Mouse (Mus musculus): ENCODE results near the gene Rfc5. TPM values are rescaled to one million over a fixed set of nuclear protein-coding genes. Genes with fewer than 3 reads are reported as not detected.

The Rfc5 gene
- polyA plus RNA-seq, 1 experiment from 2014 or later, result 64.7 TPM

DNA sequence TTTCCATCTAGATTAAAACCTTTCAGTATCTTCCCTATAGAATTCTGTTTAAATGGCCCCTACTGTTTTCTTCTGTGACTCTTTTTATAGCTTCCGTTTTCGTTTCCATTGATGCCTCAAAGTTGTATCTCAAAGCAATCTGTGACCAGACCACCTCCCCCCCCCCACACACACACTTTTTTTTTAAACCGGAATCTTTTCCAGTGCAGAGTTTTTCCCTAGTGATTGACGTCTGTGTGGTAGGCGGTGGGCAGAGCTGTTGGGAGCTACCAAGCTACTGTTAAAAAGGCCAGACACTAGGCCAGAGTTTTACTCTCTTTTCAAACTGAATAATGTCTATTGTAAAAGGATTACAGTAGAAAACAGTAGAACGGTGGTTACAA is 30.6 kb downstream of the Rfc5 start:
- ATAC-seq (ENCODE audit: insufficient number of reproducible peaks, low FRiP score, low TSS enrichment, low read depth), result no peak

DNA sequence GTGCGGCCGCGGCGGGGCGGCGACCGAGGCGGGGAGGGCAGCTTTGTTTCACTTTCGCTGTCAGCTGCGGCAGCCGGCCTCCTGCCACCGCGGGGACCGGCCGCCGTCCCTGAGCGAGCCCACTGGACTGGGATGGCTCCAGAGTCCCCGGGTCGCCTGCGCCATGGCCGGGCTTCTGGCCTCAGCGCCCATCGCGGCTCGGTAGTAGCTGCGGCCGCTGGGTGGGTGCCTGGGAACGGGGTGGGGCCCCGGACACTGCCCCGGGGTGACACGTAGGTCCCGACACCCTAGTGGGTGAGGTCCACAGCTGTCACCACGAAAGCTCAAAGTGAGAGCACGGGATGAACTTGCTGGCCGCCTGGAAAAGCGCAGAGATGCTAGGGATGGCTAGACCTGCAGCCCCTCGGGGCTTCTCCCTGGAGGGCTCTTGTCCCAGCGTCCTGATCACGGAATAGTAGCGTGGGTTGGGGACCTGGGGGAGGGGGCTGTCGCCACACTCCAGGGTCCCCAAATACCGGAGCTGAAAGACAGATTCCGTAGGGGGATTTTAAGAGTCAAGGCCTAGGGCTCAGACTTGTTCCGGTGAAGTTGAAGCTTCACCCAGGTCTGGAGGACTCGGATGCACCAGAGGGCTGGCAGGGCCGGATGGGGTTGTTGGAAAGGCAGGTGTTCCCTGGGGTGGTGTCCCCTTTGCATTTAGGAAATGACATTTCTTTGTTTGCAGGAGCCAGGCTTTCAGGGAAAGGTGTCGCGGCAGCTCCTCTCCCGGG is 31.2 kb downstream of the Rfc5 start:
- Histone ChIP-seq H3K27me3 (no peaks in the 10 kb centered on the region), H3K4me1 (peaks cover 37% of the 10 kb centered on the region), H3K27ac (peak overlapping the region; percentile 90), H3K4me3 (peak overlapping the region; percentile 95), H3K9ac (peak overlapping the region; percentile 87), H3K36me3 (no peaks in the 10 kb centered on the region; the same call in 1 of the 2 replicates), H3K4me2 (peak overlapping the region; percentile 90), H3K9me3 (no peaks in the 10 kb centered on the region)
- WGBS, result 1% methylated on average over 47 of the region's 49 CpGs
- ATAC-seq (ENCODE audit: insufficient number of reproducible peaks, low FRiP score, low TSS enrichment, low read depth), result peak; percentile 53; the same call in 1 of the 2 replicates

More for the DNA sequence above, 30.6 kb downstream of the Rfc5 start:
- Histone ChIP-seq H3K27ac (peak overlapping the region; percentile 90), H3K4me1 (peaks cover 42% of the 10 kb centered on the region), H3K4me2 (peak overlapping the region; percentile 90), H3K9me3 (no peaks in the 10 kb centered on the region), H3K27me3 (no peaks in the 10 kb centered on the region), H3K36me3 (peaks cover 1% of the 10 kb centered on the region; the same call in 1 of the 2 replicates), H3K9ac (peak overlapping the region; percentile 87; the same call in 1 of the 2 replicates), H3K4me3 (peak overlapping the region; percentile 95)
- WGBS, result 10% methylated on average over 6 of the region's 6 CpGs

GRCm38 (mm10) chr5:117357129-117357477 is 31.7 kb downstream of the Rfc5 start, which contains the start of gene Wsb2:
TSS of gene Wsb2 (plus strand) at chr5:117357304.
- peak; percentile 40 for ATAC-seq (ENCODE audit: insufficient number of reproducible peaks, low FRiP score, low TSS enrichment, low read depth)
- H3K4me2 ChIP-seq, result peak within 1 kb of the TSS; percentile 90
- no peaks in the 10 kb centered on the region; the same call in 1 of the 2 replicates for H3K36me3 ChIP-seq
- 2% methylated on average over 18 of the region's 54 CpGs for WGBS
- peak within 1 kb of the TSS; percentile 87 for H3K9ac ChIP-seq
- no peaks in the 10 kb centered on the region for H3K27me3 ChIP-seq
- peak within 1 kb of the TSS; percentile 95 for H3K4me3 ChIP-seq
- H3K4me1 ChIP-seq, result peaks cover 37% of the 10 kb centered on the region
- no peaks in the 10 kb centered on the region for H3K9me3 ChIP-seq
- H3K27ac ChIP-seq, result peak within 1 kb of the TSS; percentile 90

DNA sequence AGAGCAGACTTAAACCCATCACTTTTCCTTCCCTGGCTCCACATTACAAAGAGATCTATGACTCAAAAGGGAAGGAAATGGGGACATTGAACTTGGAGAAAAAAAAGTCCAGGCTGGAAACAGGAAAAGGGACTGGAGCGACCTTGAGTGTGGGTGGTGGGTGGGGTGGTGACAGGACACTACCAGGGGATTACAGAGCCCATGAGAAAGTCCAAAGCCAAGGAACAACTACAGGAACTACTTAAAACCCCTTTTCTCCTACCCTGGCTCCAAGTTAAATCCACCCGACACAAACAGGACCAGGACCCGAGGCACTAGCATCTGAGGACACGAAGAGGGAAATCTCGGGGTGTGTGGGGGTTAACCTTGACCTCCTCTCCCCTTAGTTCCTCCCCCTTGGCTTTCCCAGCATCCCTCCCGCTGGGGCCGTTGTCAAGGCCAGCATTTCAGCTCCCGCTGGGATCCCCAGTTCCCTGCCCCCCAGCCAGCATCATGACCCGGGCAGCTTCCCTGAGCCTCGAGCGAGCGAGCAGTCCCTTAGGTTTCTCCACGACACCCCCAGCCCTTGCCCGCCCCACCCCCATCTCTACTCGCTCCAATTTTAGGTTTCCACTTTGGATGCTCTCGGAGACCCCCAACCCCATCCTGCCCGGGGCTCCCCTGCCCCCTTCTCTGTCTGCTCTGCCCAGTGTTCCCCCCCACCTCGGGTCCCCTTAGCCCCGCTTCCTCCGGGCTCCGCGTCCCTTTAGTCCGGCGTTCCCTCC is 32.3 kb downstream of the Rfc5 start:
- Histone ChIP-seq H3K27me3 (no peaks in the 10 kb centered on the region), H3K9me3 (no peaks in the 10 kb centered on the region), H3K4me1 (peaks cover 37% of the 10 kb centered on the region), H3K36me3 (no peaks in the 10 kb centered on the region; the same call in 1 of the 2 replicates), H3K27ac (peak overlapping the region; percentile 90), H3K4me3 (peak overlapping the region; percentile 95), H3K4me2 (peak overlapping the region; percentile 90), H3K9ac (peak overlapping the region; percentile 87)
- ATAC-seq (ENCODE audit: insufficient number of reproducible peaks, low FRiP score, low TSS enrichment, low read depth), result peak; percentile 20
- WGBS, result 0% methylated on average over 19 of the region's 24 CpGs

GRCm38 (mm10) chr5:117355648-117356303 is 33.1 kb downstream of the Rfc5 start:
- H3K4me3 ChIP-seq, result peak overlapping the region; percentile 95; the same call in 1 of the 2 replicates
- ATAC-seq (ENCODE audit: insufficient number of reproducible peaks, low FRiP score, low TSS enrichment, low read depth), result no peak
- H3K36me3 ChIP-seq, result no peaks in the 10 kb centered on the region; the same call in 1 of the 2 replicates
- no peaks in the 10 kb centered on the region for H3K9me3 ChIP-seq
- H3K27me3 ChIP-seq, result no peaks in the 10 kb centered on the region
- peaks cover 31% of the 10 kb centered on the region for H3K4me1 ChIP-seq
- H3K27ac ChIP-seq, result peak overlapping the region; percentile 90; the same call in 1 of the 2 replicates
- H3K9ac ChIP-seq, result no peak overlapping the region
- peak overlapping the region; percentile 90; the same call in 1 of the 2 replicates for H3K4me2 ChIP-seq
- 43% methylated on average over 14 of the region's 14 CpGs for WGBS

DNA sequence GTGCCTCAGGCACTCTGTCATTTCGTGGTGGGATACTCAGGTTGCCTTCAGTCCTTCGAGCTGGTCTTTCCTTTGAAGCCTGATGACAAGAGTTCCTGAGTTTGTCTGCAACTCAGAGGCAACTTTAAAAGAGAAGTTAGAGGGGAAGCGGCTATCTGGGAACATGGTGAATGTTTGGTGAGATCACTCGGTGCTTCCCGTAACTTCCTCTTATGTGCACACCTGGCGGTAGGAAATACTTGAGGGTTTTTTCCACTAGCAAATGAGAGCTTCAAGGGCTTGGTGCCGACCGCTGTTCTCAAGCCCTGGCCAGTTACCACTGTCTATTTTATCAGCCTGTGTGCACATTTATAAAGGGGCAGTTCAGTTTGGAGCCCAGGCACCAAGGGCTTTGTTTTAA is 34.7 kb downstream of the Rfc5 start:
- 62% methylated on average over 8 of the region's 8 CpGs for WGBS

GRCm38 (mm10) chr5:117348279-117348678 is 40.6 kb downstream of the Rfc5 start:
- Histone ChIP-seq H3K4me1 (no peaks in the 10 kb centered on the region), H3K36me3 (peaks cover 6% of the 10 kb centered on the region), H3K4me3 (no peak overlapping the region), H3K27me3 (no peaks in the 10 kb centered on the region), H3K9ac (no peak overlapping the region), H3K4me2 (no peak overlapping the region), H3K27ac (no peak overlapping the region), H3K9me3 (no peaks in the 10 kb centered on the region)
- WGBS, result 37% methylated on average over 19 of the region's 19 CpGs
- no peak for ATAC-seq (ENCODE audit: insufficient number of reproducible peaks, low FRiP score, low TSS enrichment, low read depth)

More for the DNA sequence above, 34.7 kb downstream of the Rfc5 start:
- H3K27ac ChIP-seq, result no peak overlapping the region
- H3K4me3 ChIP-seq, result no peak overlapping the region
- no peak overlapping the region for H3K4me2 ChIP-seq
- H3K27me3 ChIP-seq, result no peaks in the 10 kb centered on the region
- H3K36me3 ChIP-seq, result no peaks in the 10 kb centered on the region; the same call in 1 of the 2 replicates
- no peak for ATAC-seq (ENCODE audit: insufficient number of reproducible peaks, low FRiP score, low TSS enrichment, low read depth)
- peaks cover 15% of the 10 kb centered on the region for H3K4me1 ChIP-seq
- H3K9me3 ChIP-seq, result no peaks in the 10 kb centered on the region
- H3K9ac ChIP-seq, result no peak overlapping the region

DNA sequence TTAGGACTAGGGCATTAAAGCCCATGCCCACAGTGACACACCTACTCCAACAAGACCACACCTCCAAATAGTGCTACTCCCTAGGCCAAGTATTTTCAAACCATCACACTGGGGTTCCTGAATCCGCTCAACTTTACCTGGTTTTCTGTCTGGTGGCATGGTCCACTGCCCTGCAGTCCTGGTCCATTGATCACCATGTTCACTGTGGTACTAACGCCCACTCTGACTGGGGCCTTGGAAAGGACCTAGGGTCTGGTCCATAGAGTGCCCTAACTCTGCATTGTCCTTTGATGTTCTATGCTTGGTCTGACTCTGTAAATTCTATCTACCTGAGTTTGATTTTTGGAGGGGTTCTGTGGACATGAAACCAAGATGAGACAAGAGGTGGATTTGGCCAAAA is 41.0 kb downstream of the Rfc5 start:
- 92% methylated on average over 2 of the region's 2 CpGs for WGBS
- Histone ChIP-seq H3K4me1 (no peaks in the 10 kb centered on the region), H3K36me3 (peaks cover 6% of the 10 kb centered on the region)

GRCm38 (mm10) chr5:117347011-117347410 is 41.8 kb downstream of the Rfc5 start:
- Histone ChIP-seq H3K27me3 (no peaks in the 10 kb centered on the region), H3K4me3 (no peak overlapping the region), H3K4me1 (no peaks in the 10 kb centered on the region), H3K4me2 (no peak overlapping the region), H3K9me3 (no peaks in the 10 kb centered on the region), H3K27ac (no peak overlapping the region), H3K36me3 (peaks cover 6% of the 10 kb centered on the region), H3K9ac (no peak overlapping the region)
- no peak for ATAC-seq (ENCODE audit: insufficient number of reproducible peaks, low FRiP score, low TSS enrichment, low read depth)
- WGBS, result 64% methylated on average over 5 of the region's 5 CpGs

More for the DNA sequence above, 41.0 kb downstream of the Rfc5 start:
- H3K27me3 ChIP-seq, result no peaks in the 10 kb centered on the region
- H3K9ac ChIP-seq, result no peak overlapping the region
- no peak overlapping the region for H3K27ac ChIP-seq
- H3K4me2 ChIP-seq, result no peak overlapping the region
- no peak for ATAC-seq (ENCODE audit: insufficient number of reproducible peaks, low FRiP score, low TSS enrichment, low read depth)
- no peak overlapping the region for H3K4me3 ChIP-seq
- H3K9me3 ChIP-seq, result no peaks in the 10 kb centered on the region

DNA sequence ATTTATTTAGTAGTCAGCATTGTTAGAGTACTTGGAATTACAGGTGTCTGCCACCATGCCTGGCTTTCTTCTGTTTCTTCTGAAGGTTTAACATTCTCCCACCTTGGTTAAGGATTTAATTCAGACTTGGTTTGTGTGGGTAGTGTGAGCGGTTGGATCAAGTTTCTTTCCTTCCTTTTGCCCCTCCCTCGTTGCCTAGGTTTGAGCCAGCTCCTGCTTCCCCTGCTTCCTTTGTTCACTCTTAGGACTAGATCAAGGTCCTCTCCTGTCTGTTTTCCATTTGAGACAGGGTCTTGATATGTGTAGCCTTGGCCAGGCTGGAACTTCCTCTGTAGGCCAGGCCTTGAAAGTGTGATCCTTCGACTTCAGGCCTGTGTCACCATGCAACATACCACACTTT is 42.6 kb downstream of the Rfc5 start:
- no peak for ATAC-seq (ENCODE audit: insufficient number of reproducible peaks, low FRiP score, low TSS enrichment, low read depth)
- H3K36me3 ChIP-seq, result peaks cover 6% of the 10 kb centered on the region
- H3K4me2 ChIP-seq, result no peak overlapping the region
- H3K27ac ChIP-seq, result no peak overlapping the region
- 50% methylated on average over 3 of the region's 3 CpGs for WGBS
- no peaks in the 10 kb centered on the region for H3K4me1 ChIP-seq
- no peaks in the 10 kb centered on the region for H3K27me3 ChIP-seq
- H3K4me3 ChIP-seq, result no peak overlapping the region
- H3K9ac ChIP-seq, result no peak overlapping the region
- no peaks in the 10 kb centered on the region for H3K9me3 ChIP-seq

DNA sequence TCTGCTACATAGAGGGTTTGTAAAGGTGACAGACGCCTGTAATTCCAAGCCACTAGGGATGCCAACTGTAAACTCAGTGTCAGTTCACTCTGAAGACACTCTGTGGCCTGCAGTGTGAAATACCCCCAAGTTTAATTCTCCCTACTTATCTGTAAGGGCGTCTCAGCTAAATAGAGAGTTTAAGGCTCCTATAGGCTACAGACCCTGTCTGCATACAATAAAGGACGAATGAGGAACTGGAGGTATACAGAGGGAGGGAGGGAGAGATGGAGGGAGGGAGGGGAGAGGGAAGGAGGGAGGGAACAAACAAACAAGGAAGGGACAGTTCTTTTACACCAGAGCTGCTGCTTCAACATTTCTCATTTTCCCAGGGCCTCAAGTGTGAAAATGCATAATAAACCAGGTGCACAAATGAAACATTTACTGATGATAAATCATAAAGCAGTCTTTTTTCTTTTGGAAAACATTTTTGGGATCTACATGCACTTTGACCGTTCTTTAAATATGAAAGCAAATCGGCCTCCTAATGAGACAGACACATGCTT is 43.3 kb downstream of the Rfc5 start:
- no peaks in the 10 kb centered on the region for H3K4me1 ChIP-seq
- no peak overlapping the region for H3K4me2 ChIP-seq
- no peak overlapping the region for H3K27ac ChIP-seq
- WGBS, result 77% methylated on average over 5 of the region's 5 CpGs
- no peaks in the 10 kb centered on the region for H3K9me3 ChIP-seq
- H3K9ac ChIP-seq, result no peak overlapping the region
- no peak overlapping the region for H3K4me3 ChIP-seq
- no peak for ATAC-seq (ENCODE audit: insufficient number of reproducible peaks, low FRiP score, low TSS enrichment, low read depth)
- H3K36me3 ChIP-seq, result peaks cover 6% of the 10 kb centered on the region
- no peaks in the 10 kb centered on the region for H3K27me3 ChIP-seq

Measured in limb, embryonic 15.5 days (tissue).